Mouse (Mus musculus) testis, postnatal 14 days (tissue): ENCODE data around the gene Armc2.

ENCODE experiments used
- DNase-seq: peaks from one replicate; pipeline ENCODE4 v3.0.0; 2021; ENCODE audit warnings: low spot score

Gene Armc2

GRCm38 (mm10) chr10:41866069-41866837, 152.0 kb downstream of the Armc2 start:
- no peak for DNase-seq
